10 mouse cellular contexts compared by ENCODE assay signal in the genomic region with DNA sequence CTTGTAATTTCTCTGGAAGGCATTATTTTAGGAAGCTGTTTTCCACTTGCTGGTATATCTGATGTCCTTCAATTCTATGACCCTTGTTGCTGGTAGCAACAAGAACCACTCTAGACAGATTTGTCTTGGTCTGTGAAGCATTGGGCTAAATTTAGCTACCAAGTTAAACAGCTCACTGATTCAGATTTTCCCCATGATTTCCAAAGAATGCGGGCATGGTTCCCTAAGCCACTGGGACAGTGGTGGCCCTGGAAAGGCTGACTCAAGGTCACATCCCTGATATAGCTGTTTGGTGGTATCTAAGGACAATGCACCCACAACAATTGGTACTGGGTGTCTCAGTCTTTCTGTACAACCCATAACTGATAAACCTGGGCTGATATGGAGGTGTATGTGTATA. TPM values are rescaled to one million over a fixed set of nuclear protein-coding genes. Genes with fewer than 3 reads are reported as not detected.
A peak's percentile ranks its signal among the peaks of the same experiment; 100 is the strongest.
DNase-seq lines count a peak whose midpoint lies in the region; ATAC-seq and TF ChIP-seq lines count a peak whose summit lies in the region.
"Had no signal": no experiment of that assay in that cellular context is flagged by ENCODE, and none has a peak within 500 bp of the region (broad histone marks: within the 10 kb centered on the region; RNA-seq: fewer than 3 reads in every experiment).

No protein-coding gene starts in this region.

- no peak overlapping the region for H3K4me3 ChIP-seq in embryonic facial prominence, embryonic 14.5 days (ENCODE audit: low read depth, low read length)
- no peak overlapping the region for H3K4me3 ChIP-seq in embryonic facial prominence, embryonic 10.5 days
- no peak overlapping the region for H3K4me3 ChIP-seq in midbrain, postnatal 0 days (ENCODE audit: low read depth, low read length)
- H3K4me3 ChIP-seq in midbrain, embryonic 14.5 days (replicated peaks; ENCODE audit: low read depth, low read length) = no peak overlapping the region
- no peak overlapping the region for H3K4me3 ChIP-seq in stomach, postnatal 0 days (ENCODE audit: low read depth, low read length)
- H3K4me3 ChIP-seq: erythroblast, embryonic 14.5 days; liver, embryonic 15.5 days had no signal

- H3K27ac ChIP-seq in embryonic facial prominence, embryonic 14.5 days (replicated peaks; ENCODE audit: low read depth, low read length) = no peak overlapping the region
- no peak overlapping the region for H3K27ac ChIP-seq in embryonic facial prominence, embryonic 10.5 days (replicated peaks)
- H3K27ac ChIP-seq in midbrain, postnatal 0 days (ENCODE audit: low read depth, low read length) = 0 out of 2 replicates have a peak overlapping the region, but pooled peaks have one; percentile 14
- no peak overlapping the region for H3K27ac ChIP-seq in midbrain, embryonic 14.5 days (replicated peaks; ENCODE audit: low read depth, low read length)
- H3K27ac ChIP-seq in stomach, postnatal 0 days (replicated peaks) = peak overlapping the region; percentile 13; the same call in 1 of the 2 replicates
- H3K27ac ChIP-seq: liver, embryonic 15.5 days had no signal

- peaks cover 19% of the 10 kb centered on the region for H3K4me1 ChIP-seq in embryonic facial prominence, embryonic 14.5 days (ENCODE audit: control insufficient read depth, insufficient read depth, low read length)
- peaks cover 33% of the 10 kb centered on the region for H3K4me1 ChIP-seq in embryonic facial prominence, embryonic 10.5 days
- no peaks in the 10 kb centered on the region for H3K4me1 ChIP-seq in midbrain, postnatal 0 days (ENCODE audit: insufficient read depth, low read length)
- H3K4me1 ChIP-seq in midbrain, embryonic 14.5 days (ENCODE audit: control insufficient read depth, insufficient read depth, low read length) = no peaks in the 10 kb centered on the region
- H3K4me1 ChIP-seq in stomach, postnatal 0 days (replicated peaks; ENCODE audit: control insufficient read depth, insufficient read depth) = peaks cover 4% of the 10 kb centered on the region; the same call in 1 of the 2 replicates
- H3K4me1 ChIP-seq: liver, embryonic 15.5 days had no signal

- no peak for TF ChIP-seq EP300 in stomach, postnatal 0 days (optimal IDR thresholded peaks at IDR 0.05)

- no peak overlapping the region for H3K9ac ChIP-seq in embryonic facial prominence, embryonic 14.5 days (ENCODE audit: low read depth, low read length)
- no peak overlapping the region for H3K9ac ChIP-seq in midbrain, postnatal 0 days (replicated peaks; ENCODE audit: low read length, poor library complexity, severe bottlenecking)
- H3K9ac ChIP-seq in midbrain, embryonic 14.5 days (replicated peaks; ENCODE audit: low read length) = no peak overlapping the region
- H3K9ac ChIP-seq in stomach, postnatal 0 days (ENCODE audit: low read length) = no peak overlapping the region
- H3K9ac ChIP-seq: liver, embryonic 15.5 days had no signal

- ATAC-seq in embryonic facial prominence, embryonic 14.5 days (ENCODE audit: low read depth) = no peak
- no peak for ATAC-seq in midbrain, postnatal 0 days (ENCODE audit: low FRiP score)
- ATAC-seq in midbrain, embryonic 14.5 days (ENCODE audit: low FRiP score, low TSS enrichment) = no peak
- no peak; the same call in 1 of the 2 replicates for ATAC-seq in stomach, postnatal 0 days (ENCODE audit: low FRiP score, low TSS enrichment)

- TF ChIP-seq CTCF in midbrain, postnatal 0 days (IDR thresholded peaks at IDR 0.05) = no peak
- no peak for TF ChIP-seq CTCF in stomach, postnatal 0 days (IDR thresholded peaks at IDR 0.05; ENCODE audit: low read depth)

- DNase-seq in embryonic facial prominence, embryonic 14.5 days (ENCODE audit: low spot score) = peak; percentile 21
- no peak for DNase-seq in embryonic facial prominence, embryonic 10.5 days (ENCODE audit: low spot score)
- DNase-seq in midbrain, postnatal 0 days (ENCODE audit: low spot score) = no peak
- no peak for DNase-seq in midbrain, embryonic 14.5 days
- peak; percentile 29 for DNase-seq in heart, postnatal 4 days
- DNase-seq in stomach, postnatal 0 days (ENCODE audit: low spot score) = no peak
- no peak for DNase-seq in testis, postnatal 10 days (ENCODE audit: low spot score)
- no peak for DNase-seq in testis, postnatal 14 days (ENCODE audit: low spot score)

- H3K27me3 ChIP-seq in embryonic facial prominence, embryonic 14.5 days (replicated peaks; ENCODE audit: control insufficient read depth, insufficient read depth, low read length) = no peaks in the 10 kb centered on the region
- H3K27me3 ChIP-seq in embryonic facial prominence, embryonic 10.5 days (replicated peaks; ENCODE audit: low read depth, poor library complexity, severe bottlenecking) = no peaks in the 10 kb centered on the region
- no peaks in the 10 kb centered on the region for H3K27me3 ChIP-seq in midbrain, postnatal 0 days (ENCODE audit: insufficient read depth, low read length)
- H3K27me3 ChIP-seq in midbrain, embryonic 14.5 days (ENCODE audit: control insufficient read depth, insufficient read depth, low read length) = no peaks in the 10 kb centered on the region
- H3K27me3 ChIP-seq in stomach, postnatal 0 days (ENCODE audit: control insufficient read depth, insufficient read depth, low read length) = no peaks in the 10 kb centered on the region
- H3K27me3 ChIP-seq: liver, embryonic 15.5 days had no signal

- H3K9me3 ChIP-seq in embryonic facial prominence, embryonic 14.5 days (ENCODE audit: control insufficient read depth, low read length) = no peaks in the 10 kb centered on the region
- H3K9me3 ChIP-seq in embryonic facial prominence, embryonic 10.5 days = no peaks in the 10 kb centered on the region
- no peaks in the 10 kb centered on the region for H3K9me3 ChIP-seq in midbrain, postnatal 0 days (ENCODE audit: low read length)
- no peaks in the 10 kb centered on the region for H3K9me3 ChIP-seq in midbrain, embryonic 14.5 days (ENCODE audit: control insufficient read depth, low read length)
- H3K9me3 ChIP-seq in stomach, postnatal 0 days (ENCODE audit: control insufficient read depth, low read length) = no peaks in the 10 kb centered on the region
- H3K9me3 ChIP-seq: liver, embryonic 15.5 days had no signal

- H3K4me2 ChIP-seq in embryonic facial prominence, embryonic 14.5 days (ENCODE audit: low read depth, low read length) = no peak overlapping the region
- H3K4me2 ChIP-seq in midbrain, postnatal 0 days (ENCODE audit: low read depth, low read length, poor library complexity, severe bottlenecking) = no peak overlapping the region
- no peak overlapping the region for H3K4me2 ChIP-seq in midbrain, embryonic 14.5 days (ENCODE audit: low read length)
- H3K4me2 ChIP-seq in stomach, postnatal 0 days (replicated peaks; ENCODE audit: low read depth) = no peak overlapping the region
- H3K4me2 ChIP-seq: liver, embryonic 15.5 days had no signal

- 77% methylated on average over 1 of the region's 1 CpGs for WGBS in embryonic facial prominence, embryonic 14.5 days
- WGBS in embryonic facial prominence, embryonic 10.5 days = 85% methylated on average over 1 of the region's 1 CpGs
- WGBS in midbrain, postnatal 0 days = 83% methylated on average over 1 of the region's 1 CpGs
- 88% methylated on average over 1 of the region's 1 CpGs for WGBS in midbrain, embryonic 14.5 days
- 76% methylated on average over 1 of the region's 1 CpGs for WGBS in stomach, postnatal 0 days

- H3K36me3 ChIP-seq in embryonic facial prominence, embryonic 14.5 days (ENCODE audit: control insufficient read depth, insufficient read depth, low read length) = no peaks in the 10 kb centered on the region
- no peaks in the 10 kb centered on the region for H3K36me3 ChIP-seq in embryonic facial prominence, embryonic 10.5 days (replicated peaks)
- no peaks in the 10 kb centered on the region for H3K36me3 ChIP-seq in midbrain, postnatal 0 days (ENCODE audit: insufficient read depth, low read length)
- no peaks in the 10 kb centered on the region for H3K36me3 ChIP-seq in midbrain, embryonic 14.5 days (ENCODE audit: control insufficient read depth, insufficient read depth, low read length)
- H3K36me3 ChIP-seq in stomach, postnatal 0 days (ENCODE audit: control insufficient read depth, insufficient read depth, low read length) = no peaks in the 10 kb centered on the region
- H3K36me3 ChIP-seq: liver, embryonic 15.5 days had no signal

RNA-seq across cellular contexts. Expression of gene P3h2, which starts 22.8 kb away (rescaled TPM):
- 9.8 and 10.3 TPM in 2 replicates for polyA plus RNA-seq in embryonic facial prominence, embryonic 14.5 days (2014; fragmentation: Nextera tagmentation; extraction: Ambion mirVana)
- polyA plus RNA-seq in embryonic facial prominence, embryonic 10.5 days (2016; fragmentation: Nextera tagmentation; extraction: Ambion mirVana) = 3.4 and 3.7 TPM in 2 replicates
- total RNA-seq in midbrain, postnatal 0 days (2014; rRNA removed) = 1.3 and 2.0 TPM in 2 replicates
- polyA plus RNA-seq in midbrain, postnatal 0 days (2015; fragmentation: Nextera tagmentation; extraction: Ambion mirVana) = 0.42 and 0.43 TPM in 2 replicates
- polyA plus RNA-seq in midbrain, embryonic 14.5 days (2014; fragmentation: Nextera tagmentation; extraction: Ambion mirVana) = 0.35 and 0.38 TPM in 2 replicates
- total RNA-seq in heart, postnatal 4 days (2021) = 1 to 10 TPM; 7.7 to 8.1 TPM
- 2.3 and 3.8 TPM in 2 replicates for polyA plus RNA-seq in stomach, postnatal 0 days (2015; fragmentation: Nextera tagmentation; extraction: Ambion mirVana)
- polyA plus RNA-seq: erythroblast, embryonic 14.5 days had no signal

Comparison
In these comparisons a context has a peak if more than half of its experiments do, and no peak if none do; other contexts are left out.
1. DNase-seq: peak in embryonic facial prominence, embryonic 14.5 days (single experiment) and heart, postnatal 4 days (single experiment); none in embryonic facial prominence, embryonic 10.5 days (single experiment), midbrain, postnatal 0 days (single experiment), midbrain, embryonic 14.5 days (single experiment), stomach, postnatal 0 days (single experiment), testis, postnatal 10 days (single experiment) and testis, postnatal 14 days (single experiment).
2. H3K27ac ChIP-seq: peak in midbrain, postnatal 0 days (single experiment) and stomach, postnatal 0 days (single experiment); none in embryonic facial prominence, embryonic 14.5 days (single experiment), embryonic facial prominence, embryonic 10.5 days (single experiment) and midbrain, embryonic 14.5 days (single experiment).